Mouse (Mus musculus): ENCODE data around the gene Fam166b. TPM values are rescaled to one million over a fixed set of nuclear protein-coding genes. Genes with fewer than 3 reads are reported as not detected.

The Fam166b gene
- total RNA-seq (2021): 1 to 10 TPM in 1 of 2 experiments, under 1 TPM in 1; 0.72 to 2.6 TPM

- no peak for DNase-seq
These were observed at the start of gene Fam166b for GRCm38 (mm10) chr4:43428946-43429345. Gene Fam166b (minus strand): TSS chr4:43429134.

- no peak for DNase-seq
These were observed 49.6 kb upstream of the Fam166b start for GRCm38 (mm10) chr4:43478534-43478858.

DNA sequence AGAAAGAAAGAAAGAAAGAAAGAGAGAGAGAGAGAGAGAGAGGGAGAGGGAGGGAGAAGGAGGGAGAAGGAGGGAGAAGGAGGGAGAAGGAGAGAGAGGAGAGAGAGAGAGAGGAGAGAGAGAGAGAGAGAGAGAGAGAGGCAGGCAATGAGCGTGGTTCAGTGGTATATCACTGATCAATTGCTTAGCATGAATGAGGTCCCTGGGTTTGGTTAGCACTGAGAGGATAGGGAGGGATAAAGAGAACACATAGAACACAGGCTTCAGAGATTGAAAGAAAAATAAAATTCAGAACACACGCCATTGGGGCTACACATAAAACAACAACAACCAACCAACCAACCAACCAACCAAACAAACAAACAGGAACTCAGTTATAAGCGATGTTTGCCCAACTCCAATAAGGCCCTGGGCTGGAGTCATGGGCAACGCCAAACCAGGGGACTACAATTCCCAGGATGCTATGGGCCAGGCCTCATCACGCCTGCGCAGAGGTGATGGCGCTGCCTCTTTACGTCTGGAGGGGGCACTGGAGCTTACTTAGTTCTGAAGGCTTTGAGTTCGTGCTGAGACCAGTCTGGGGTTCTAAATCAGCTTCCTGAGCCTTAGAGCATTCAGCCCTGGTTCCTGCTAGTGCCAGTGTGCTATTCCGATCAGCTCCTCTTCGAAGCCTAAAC is 49.1 kb upstream of the Fam166b start:
- peak; percentile 79 to 81 for DNase-seq

GRCm38 (mm10) chr4:43476604-43477003 is 47.7 kb upstream of the Fam166b start:
- DNase-seq: no peak

- DNase-seq: no peak
These were observed 44.7 kb upstream of the Fam166b start for GRCm38 (mm10) chr4:43473636-43474035.

DNA sequence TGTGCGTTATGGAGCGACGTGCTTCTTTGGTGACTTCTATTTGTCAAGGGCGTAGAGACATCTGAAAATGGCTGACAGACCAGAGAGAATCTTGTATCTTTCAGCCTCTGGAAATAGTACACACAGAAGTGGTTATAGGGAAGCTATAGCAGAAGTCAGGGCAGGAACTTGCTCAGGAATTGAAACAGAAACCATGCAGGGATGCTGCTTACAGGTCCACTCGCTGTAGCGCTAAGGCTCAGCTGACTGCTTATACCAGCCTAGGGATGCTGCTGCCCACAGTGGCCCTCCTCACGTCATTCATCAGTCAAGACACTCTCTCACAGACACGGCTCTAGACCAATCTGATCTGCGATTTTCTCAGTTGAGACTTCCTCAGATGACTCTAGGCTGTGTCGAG is 41.4 kb upstream of the Fam166b start:
- no peak for DNase-seq

GRCm38 (mm10) chr4:43466872-43467271 is 37.9 kb upstream of the Fam166b start:
- DNase-seq: no peak

- no peak for DNase-seq
These were observed 37.0 kb upstream of the Fam166b start for GRCm38 (mm10) chr4:43465935-43466334.

GRCm38 (mm10) chr4:43463102-43463501 is 34.2 kb upstream of the Fam166b start:
- DNase-seq: no peak

- DNase-seq: no peak
These were observed 28.2 kb upstream of the Fam166b start for GRCm38 (mm10) chr4:43457124-43457523.

DNA sequence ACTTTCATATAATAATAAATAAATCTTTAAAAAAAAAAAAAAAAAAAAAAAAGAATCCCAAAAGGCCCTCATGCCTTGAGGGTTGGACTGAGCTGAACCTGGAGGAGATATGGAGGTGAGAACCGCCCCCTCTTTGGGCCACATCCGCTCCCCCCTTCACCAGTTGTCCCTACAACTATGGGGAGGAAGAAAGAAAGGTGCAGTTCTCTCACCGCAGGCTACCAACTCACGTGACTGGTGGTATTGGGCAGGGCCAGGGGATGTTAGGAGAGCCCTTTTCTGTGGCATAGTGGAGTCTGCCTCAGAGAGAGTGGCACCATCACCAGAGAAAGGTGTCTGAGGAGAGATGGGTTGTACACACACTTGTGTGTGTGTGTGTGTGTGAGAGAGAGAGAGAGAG is 27.5 kb upstream of the Fam166b start:
- no peak for DNase-seq

- DNase-seq: no peak
These were observed 25.3 kb upstream of the Fam166b start, which contains the start of gene Cd72 for GRCm38 (mm10) chr4:43454041-43454836. Gene Cd72 (minus strand): TSS chr4:43454628.

- DNase-seq: no peak
These were observed 24.5 kb upstream of the Fam166b start for GRCm38 (mm10) chr4:43453413-43453812.

DNA sequence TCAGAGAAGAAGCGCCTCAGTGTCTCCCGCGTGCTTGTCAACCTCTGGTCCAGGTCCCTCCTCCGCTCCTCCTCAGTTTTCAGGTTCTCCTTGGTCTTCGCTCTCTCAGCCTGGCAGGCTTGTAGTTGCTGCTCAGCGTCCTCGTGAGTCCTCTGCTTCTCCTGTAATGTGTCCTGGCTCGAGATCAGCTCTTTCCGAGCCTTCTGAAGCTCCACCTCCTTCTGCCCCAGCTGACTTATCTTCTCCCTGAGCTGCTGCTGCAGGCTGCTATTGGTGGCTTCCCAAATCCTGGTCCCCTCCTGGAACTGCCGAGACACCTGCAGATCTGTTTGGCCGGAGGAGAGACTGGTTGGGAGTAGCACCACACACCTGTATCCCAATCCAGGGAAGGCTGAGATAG is 23.4 kb upstream of the Fam166b start:
- DNase-seq: no peak

DNA sequence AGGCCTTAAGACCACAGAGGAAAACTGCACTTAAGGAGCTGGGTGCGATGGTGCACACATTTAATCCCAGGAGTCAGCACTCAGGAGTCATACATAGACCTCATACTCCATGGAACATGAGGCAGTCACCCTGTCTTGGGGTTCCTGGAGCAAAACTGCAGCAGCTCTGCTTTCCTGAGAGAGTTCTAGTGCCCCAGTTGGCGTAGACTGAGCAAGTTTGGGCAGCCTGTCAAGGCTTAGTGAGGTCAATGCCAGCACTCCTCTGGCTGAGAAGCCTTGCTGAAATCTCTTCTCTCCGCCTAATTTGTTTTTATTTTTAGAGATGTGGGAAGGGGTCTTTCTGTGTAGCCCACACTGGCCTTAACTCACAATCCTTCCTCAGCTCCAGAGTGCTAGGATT is 19.6 kb upstream of the Fam166b start:
- DNase-seq: no peak

DNA sequence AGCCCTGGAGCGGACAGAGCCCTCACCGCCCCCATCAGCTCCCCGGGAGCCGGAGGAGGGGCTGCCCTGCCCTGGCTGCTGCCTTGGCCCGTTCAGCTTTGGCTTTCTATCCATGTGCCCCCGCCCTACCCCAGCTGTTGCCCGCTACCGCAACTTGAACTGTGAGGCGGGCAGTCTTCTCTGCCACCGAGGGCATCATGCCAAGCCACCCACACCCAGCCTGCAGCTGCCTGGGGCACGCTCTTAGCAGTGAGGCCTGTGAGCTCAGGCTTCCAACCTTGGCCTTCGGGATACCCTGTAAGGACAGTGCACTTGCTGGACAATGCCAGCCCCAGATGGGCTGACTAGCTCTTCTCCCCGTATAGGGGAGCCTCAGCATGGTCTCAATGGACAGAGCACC is 18.3 kb upstream of the Fam166b start:
- DNase-seq: no peak

GRCm38 (mm10) chr4:43443511-43443910 is 14.6 kb upstream of the Fam166b start:
- DNase-seq: peak in 1 of 2 experiments; percentile 30

DNA sequence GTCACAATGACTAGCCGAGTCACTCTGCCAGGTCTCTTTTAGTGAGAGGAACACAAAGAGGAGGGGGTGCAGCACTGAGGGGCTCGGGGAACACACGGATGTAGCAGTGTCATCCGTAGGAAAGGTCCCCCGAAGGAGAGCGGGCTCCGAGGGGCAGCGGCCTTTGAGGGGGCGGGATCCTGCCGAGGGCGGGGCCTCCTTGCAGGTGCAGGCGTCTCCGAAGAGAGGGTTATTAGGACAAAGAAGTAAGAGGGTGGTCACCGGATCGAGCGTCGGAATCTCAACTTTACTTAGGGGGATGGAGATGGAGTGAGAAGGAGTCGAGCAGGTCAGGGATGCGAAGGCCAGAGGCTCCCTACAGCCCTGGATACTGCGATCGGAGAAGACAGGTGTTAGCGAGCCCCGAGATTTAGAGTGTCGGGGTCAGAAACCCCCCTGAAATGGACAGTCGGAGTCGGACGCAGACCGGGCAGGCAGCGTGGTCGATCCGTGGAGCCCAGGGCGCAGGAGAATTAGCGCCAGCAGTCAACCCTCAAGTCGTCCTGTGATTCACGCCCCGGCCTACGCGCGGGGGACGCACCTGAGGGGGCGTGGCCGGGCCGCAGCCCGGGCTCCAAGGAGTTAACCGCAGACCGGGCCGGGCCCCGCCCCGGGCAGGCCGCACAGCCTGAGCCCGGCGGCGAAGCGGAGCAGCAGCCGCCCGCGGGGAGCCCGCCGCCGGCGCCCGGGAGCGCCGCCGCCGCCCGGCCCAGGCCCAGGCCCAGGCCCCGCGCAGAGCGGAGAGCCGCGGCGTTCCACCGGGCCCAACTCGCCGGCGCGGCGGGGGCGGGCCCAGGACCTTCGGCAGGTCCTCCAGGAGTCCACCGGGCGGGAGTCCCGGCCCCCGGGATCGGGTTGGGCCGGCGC is 13.8 kb upstream of the Fam166b start:
- DNase-seq: peak; percentile 62 to 71

DNA sequence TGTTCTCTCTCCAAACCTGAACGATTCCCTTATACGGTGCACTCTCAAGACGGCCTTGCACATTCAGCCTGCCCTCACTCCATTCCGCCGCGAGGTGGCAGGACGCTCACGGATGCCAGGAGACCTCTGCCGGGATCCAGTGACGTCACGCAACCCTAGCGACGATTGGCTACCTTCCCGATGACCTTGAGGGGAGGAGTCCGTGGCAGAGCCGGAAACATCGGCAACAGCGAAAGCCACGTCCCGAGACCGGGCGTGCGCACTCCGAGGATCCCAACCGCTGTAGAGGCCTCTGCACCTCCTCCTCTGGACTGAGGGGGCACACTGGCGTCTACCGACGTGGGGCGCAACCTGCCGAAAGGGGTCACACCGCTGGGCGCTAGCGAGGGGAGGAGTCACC is 13.1 kb upstream of the Fam166b start:
- DNase-seq: peak; percentile 99

- no peak for DNase-seq
These were observed 12.7 kb upstream of the Fam166b start, which contains the start of gene Tesk1 for GRCm38 (mm10) chr4:43441639-43442038. Gene Tesk1 (plus strand): TSS chr4:43441939.

DNA sequence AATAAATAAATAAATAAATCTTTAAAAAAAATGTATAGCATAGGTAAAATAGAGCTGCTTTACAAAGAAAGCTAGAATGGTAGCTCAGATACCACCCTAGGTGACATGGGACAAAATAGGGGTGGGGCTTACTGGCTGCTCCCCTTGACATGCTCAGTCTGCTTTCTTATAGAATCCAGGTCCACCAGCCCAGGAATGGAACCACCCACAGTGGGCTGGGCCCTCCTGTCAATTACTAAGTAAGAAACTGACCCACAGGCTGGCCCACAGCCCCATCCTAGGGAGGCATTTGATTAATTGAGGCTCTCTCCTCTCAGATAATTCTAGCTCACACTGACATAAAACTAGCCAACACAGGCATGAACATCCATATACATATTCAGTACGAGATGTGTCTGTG is 3.9 kb upstream of the Fam166b start:
- DNase-seq: no peak

DNA sequence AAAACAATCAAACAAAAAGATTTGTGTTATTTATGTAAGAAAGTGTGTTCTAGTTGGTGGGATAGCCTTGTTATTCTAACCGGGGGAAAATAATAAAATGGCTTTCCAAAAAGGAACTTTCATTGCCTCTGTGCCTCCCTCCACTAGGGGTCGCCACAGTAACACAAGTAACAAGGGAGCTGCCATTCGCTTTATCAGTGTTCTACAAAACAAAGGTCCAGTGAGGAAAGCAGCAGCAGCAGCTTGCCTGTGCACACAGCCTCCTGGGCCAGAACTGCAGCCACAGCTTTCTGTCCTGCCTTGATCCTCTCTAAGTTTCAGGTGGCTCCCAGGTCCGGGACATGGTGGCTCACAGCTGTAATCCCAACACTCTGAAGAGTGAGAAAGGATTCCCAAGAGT is 2.8 kb upstream of the Fam166b start:
- peak; percentile 64 to 77 for DNase-seq
